Mouse (Mus musculus): ENCODE measurements around the gene Apex1. TPM values are rescaled to one million over a fixed set of nuclear protein-coding genes. Genes with fewer than 3 reads are reported as not detected.
"Not testable (repeated sequence)": the region's sequence is repeated elsewhere in the genome, so short reads cannot be mapped to it uniquely, and the experiment has no call there.

Apex1 gene
- polyA plus RNA-seq, 1 experiment from 2014 or later, result 61.2 TPM

- H3K9ac ChIP-seq (replicated peaks; ENCODE audit: low read depth), result no peak overlapping the region
- no peak overlapping the region for H3K4me2 ChIP-seq (replicated peaks; ENCODE audit: low read depth, low read length)
- H3K27ac ChIP-seq (ENCODE audit: low read length), result no peak overlapping the region
- H3K36me3 ChIP-seq (ENCODE audit: insufficient read depth, low read length), result no peaks in the 10 kb centered on the region
- DNase-seq (ENCODE audit: low spot score) (peak; percentile 25), ATAC-seq (no peak)
- H3K9me3 ChIP-seq (ENCODE audit: low read length), result no peaks in the 10 kb centered on the region
- no peak for TF ChIP-seq CTCF (IDR thresholded peaks at IDR 0.05)
- no peak for TF ChIP-seq EP300 (IDR thresholded peaks at IDR 0.05)
- H3K4me3 ChIP-seq (ENCODE audit: low read depth, low read length), result no peak overlapping the region
- no peaks in the 10 kb centered on the region for H3K27me3 ChIP-seq (replicated peaks; ENCODE audit: insufficient read depth, low read length)
- WGBS, result 61% methylated on average over 22 of the region's 22 CpGs
- peaks cover 4% of the 10 kb centered on the region for H3K4me1 ChIP-seq (ENCODE audit: insufficient read depth, low read depth, low read length)
Measured at GRCm38 (mm10) chr14:50892541-50893459, 32.0 kb upstream of the Apex1 start.

- ATAC-seq (no peak), DNase-seq (ENCODE audit: low spot score) (no peak)
- peaks cover 4% of the 10 kb centered on the region for H3K4me1 ChIP-seq (ENCODE audit: insufficient read depth, low read depth, low read length)
- no peak overlapping the region for H3K9ac ChIP-seq (replicated peaks; ENCODE audit: low read depth)
- H3K27me3 ChIP-seq (replicated peaks; ENCODE audit: insufficient read depth, low read length), result no peaks in the 10 kb centered on the region
- no peak for TF ChIP-seq CTCF (IDR thresholded peaks at IDR 0.05)
- TF ChIP-seq EP300 (IDR thresholded peaks at IDR 0.05), result no peak
- H3K27ac ChIP-seq (ENCODE audit: low read length), result no peak overlapping the region
- H3K4me2 ChIP-seq (replicated peaks; ENCODE audit: low read depth, low read length), result no peak overlapping the region
- no peaks in the 10 kb centered on the region for H3K9me3 ChIP-seq (ENCODE audit: low read length)
- H3K4me3 ChIP-seq (ENCODE audit: low read depth, low read length), result no peak overlapping the region
- H3K36me3 ChIP-seq (ENCODE audit: insufficient read depth, low read length), result no peaks in the 10 kb centered on the region
Measured at GRCm38 (mm10) chr14:50895407-50895806, 29.4 kb upstream of the Apex1 start.

DNA sequence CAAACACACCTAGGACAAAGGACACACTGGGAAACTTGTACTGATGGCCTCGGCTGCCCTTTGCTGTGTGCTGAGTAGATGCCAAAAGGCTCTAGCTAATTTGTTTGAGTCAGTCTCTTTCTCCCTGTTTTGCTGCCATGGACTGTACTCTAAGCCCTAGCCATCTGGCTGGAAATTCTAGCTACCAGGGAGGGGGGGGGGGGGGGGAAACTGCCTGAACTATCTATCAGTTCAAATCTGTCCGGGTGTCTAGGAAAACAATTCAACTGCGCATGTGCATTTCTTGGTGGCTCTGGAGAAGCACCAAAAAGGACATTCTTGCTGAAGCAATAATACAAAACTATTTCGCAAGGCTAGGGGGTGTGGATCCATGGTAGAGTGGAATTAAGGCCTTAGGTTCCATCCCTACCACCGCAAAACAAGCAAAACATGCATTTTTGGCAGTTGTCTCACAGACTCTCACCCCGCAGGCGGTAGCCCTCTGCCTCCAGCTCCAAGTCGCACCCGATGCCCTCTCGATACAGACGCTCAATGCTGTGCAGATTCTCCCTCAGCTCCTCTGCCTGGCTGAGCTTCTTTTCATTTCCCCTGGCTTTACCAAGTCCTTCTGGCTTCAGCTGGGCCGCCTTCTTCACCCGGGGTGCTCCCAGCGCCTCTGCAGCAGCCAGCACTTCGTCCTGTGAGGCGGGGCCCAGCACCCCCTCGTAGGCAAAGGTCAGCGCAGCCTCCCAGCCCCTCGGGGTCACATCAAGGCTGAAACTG lies 28.6 kb upstream of the Apex1 start:
- Histone ChIP-seq H3K9me3 (ENCODE audit: low read length) (no peaks in the 10 kb centered on the region), H3K9ac (replicated peaks; ENCODE audit: low read depth) (peak overlapping the region; percentile 24; the same call in 1 of the 2 replicates), H3K27me3 (replicated peaks; ENCODE audit: insufficient read depth, low read length) (no peaks in the 10 kb centered on the region), H3K27ac (ENCODE audit: low read length) (peak overlapping the region; percentile 63), H3K4me1 (ENCODE audit: insufficient read depth, low read depth, low read length) (peaks cover 4% of the 10 kb centered on the region), H3K4me2 (replicated peaks; ENCODE audit: low read depth, low read length) (peak overlapping the region; percentile 62), H3K4me3 (ENCODE audit: low read depth, low read length) (peak overlapping the region; percentile 30), H3K36me3 (ENCODE audit: insufficient read depth, low read length) (no peaks in the 10 kb centered on the region)
- 16% methylated on average over 19 of the region's 19 CpGs for WGBS
- ATAC-seq (peak; percentile 82), DNase-seq (ENCODE audit: low spot score) (peak; percentile 90)
- TF ChIP-seq CTCF (IDR thresholded peaks at IDR 0.05) (no peak), EP300 (IDR thresholded peaks at IDR 0.05) (no peak)

DNA sequence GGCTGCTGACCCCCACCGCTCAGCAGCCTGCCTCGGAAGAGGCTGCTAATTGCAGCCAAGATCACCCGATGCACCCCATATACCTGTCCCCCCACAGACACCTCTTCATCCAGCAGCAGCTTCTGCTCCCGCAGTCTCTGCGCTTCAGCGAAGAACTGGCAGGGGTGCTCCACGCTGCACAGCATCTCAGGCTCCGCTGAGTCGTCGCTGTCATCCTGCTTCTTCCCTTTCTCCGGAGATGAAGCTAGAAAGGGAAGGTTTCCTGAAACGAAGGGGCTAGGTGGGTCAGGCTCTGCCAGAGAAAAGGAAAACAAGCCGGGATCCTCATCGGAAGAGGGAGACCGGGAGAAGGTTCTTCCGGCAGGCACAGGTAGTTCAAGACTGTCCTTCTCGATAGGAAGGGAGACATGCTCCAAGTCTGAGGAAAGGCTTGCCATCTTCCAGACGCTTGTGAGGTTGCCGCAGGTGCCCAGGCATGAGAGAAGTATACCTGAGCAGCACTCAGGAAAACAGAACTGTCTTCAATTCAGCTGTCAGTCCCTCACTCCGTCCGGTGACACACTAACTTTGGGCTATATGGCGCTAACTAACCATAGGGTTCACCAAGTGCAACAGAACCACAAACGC lies 27.9 kb upstream of the Apex1 start:
- Histone ChIP-seq H3K4me1 (ENCODE audit: insufficient read depth, low read depth, low read length) (peaks cover 4% of the 10 kb centered on the region), H3K27me3 (replicated peaks; ENCODE audit: insufficient read depth, low read length) (no peaks in the 10 kb centered on the region), H3K36me3 (ENCODE audit: insufficient read depth, low read length) (no peaks in the 10 kb centered on the region), H3K4me2 (replicated peaks; ENCODE audit: low read depth, low read length) (peak overlapping the region; percentile 62), H3K9me3 (ENCODE audit: low read length) (no peaks in the 10 kb centered on the region), H3K9ac (replicated peaks; ENCODE audit: low read depth) (peak overlapping the region; percentile 24; the same call in 1 of the 2 replicates), H3K4me3 (ENCODE audit: low read depth, low read length) (peak overlapping the region; percentile 30), H3K27ac (ENCODE audit: low read length) (peak overlapping the region; percentile 63)
- 18% methylated on average over 23 of the region's 23 CpGs for WGBS
- DNase-seq (ENCODE audit: low spot score), result no peak
- no peak for TF ChIP-seq CTCF (IDR thresholded peaks at IDR 0.05)
- TF ChIP-seq EP300 (IDR thresholded peaks at IDR 0.05), result no peak
- 0 out of 2 replicates have a peak, but pooled peaks have one; percentile 13 for ATAC-seq

DNA sequence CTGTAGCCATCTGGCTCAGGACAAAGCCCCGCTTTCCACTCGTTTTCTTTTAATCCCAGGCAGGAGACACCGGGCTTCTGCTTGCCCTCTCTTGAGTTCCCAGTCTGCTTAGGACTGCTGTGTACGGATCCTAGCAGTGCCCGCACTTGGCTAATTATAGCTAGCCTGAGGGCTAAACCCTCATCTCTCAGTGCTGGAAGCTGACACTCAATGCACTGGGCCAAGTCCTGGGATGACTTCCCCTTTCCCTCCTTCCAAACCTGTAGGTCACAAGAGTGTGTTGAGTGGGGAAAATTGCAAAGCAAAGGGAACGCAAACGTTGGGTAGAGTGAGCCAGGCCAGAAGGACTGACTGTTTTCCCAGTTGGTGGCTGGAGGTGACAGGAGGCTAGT lies 27.4 kb upstream of the Apex1 start, which contains the start of gene Klhl33:
TSS of gene Klhl33 (minus strand) at position 134 of the 392 bp plus-strand sequence.
- no peaks in the 10 kb centered on the region for H3K9me3 ChIP-seq (ENCODE audit: low read length)
- H3K4me2 ChIP-seq (replicated peaks; ENCODE audit: low read depth, low read length), result peak within 1 kb of the TSS; percentile 62
- peak within 1 kb of the TSS; percentile 24; the same call in 1 of the 2 replicates for H3K9ac ChIP-seq (replicated peaks; ENCODE audit: low read depth)
- TF ChIP-seq EP300 (IDR thresholded peaks at IDR 0.05) (no peak), CTCF (IDR thresholded peaks at IDR 0.05) (no peak)
- 53% methylated on average over 7 of the region's 7 CpGs for WGBS
- ATAC-seq (no peak), DNase-seq (ENCODE audit: low spot score) (no peak)
- peak within 1 kb of the TSS; percentile 63 for H3K27ac ChIP-seq (ENCODE audit: low read length)
- peaks cover 4% of the 10 kb centered on the region for H3K4me1 ChIP-seq (ENCODE audit: insufficient read depth, low read depth, low read length)
- H3K4me3 ChIP-seq (ENCODE audit: low read depth, low read length), result peak within 1 kb of the TSS; percentile 30
- no peaks in the 10 kb centered on the region for H3K36me3 ChIP-seq (ENCODE audit: insufficient read depth, low read length)
- H3K27me3 ChIP-seq (replicated peaks; ENCODE audit: insufficient read depth, low read length), result no peaks in the 10 kb centered on the region

- not testable (repeated sequence) for H3K9ac ChIP-seq (replicated peaks; ENCODE audit: low read depth); H3K4me2 ChIP-seq (replicated peaks; ENCODE audit: low read depth, low read length); H3K27ac ChIP-seq (ENCODE audit: low read length); H3K4me3 ChIP-seq (ENCODE audit: low read depth, low read length); H3K27me3 ChIP-seq (replicated peaks; ENCODE audit: insufficient read depth, low read length); H3K36me3 ChIP-seq (ENCODE audit: insufficient read depth, low read length); DNase-seq (ENCODE audit: low spot score); ATAC-seq; H3K9me3 ChIP-seq (ENCODE audit: low read length); H3K4me1 ChIP-seq (ENCODE audit: insufficient read depth, low read depth, low read length)
- WGBS, result 76% methylated on average over 2 of the region's 2 CpGs
Measured at GRCm38 (mm10) chr14:50897992-50898391, 26.8 kb upstream of the Apex1 start.

Data from lung, postnatal 0 days (tissue).